Mouse (Mus musculus): Measurements from ENCODE around the gene Hoxd9.

Gene Hoxd9

DNA sequence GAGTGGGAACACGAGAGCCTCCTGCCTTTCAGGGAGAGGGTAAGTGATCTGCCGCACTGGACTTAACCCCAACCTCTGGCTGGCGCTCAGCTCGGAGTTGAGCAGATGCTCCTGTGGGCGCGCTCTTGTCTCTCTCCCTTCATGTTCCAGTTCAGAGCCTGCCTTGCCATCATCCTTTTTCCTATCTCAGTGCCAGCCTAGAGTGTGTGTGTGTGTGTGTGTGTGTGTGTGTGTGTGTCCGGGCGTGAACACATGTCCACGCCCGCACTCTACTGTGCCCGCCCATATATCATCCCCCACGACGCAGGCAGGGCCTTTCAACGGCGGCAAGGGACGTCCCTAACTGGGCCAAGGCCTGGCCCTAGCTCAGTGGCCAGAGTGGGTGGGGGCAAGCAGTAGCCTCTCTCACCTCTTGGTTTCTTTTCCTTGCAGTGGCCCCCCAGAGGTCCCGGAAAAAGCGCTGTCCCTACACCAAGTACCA, 14.0 kb upstream of the Hoxd9 start:
- CTCF ChIA-PET: no interaction called here

DNA sequence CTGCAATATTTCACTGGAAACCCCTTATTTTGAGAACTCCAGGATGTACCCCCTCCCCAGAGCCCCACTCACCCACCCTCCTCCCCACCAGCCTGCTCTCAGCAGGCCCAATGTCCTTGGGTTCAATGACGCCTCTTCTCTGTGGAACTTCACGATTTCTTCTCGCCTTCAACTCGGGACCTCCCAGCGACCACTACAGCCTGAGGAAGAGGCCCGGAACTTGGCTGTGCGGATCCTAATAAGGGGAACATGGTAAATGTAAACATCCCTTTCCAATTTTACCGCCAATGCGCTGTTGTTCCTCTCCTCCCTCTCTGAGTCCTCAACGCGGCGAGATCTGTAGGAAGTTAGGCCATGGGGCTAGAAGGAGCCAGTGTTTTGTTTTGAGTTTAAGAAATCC, 13.4 kb upstream of the Hoxd9 start:
- CTCF ChIA-PET: no interaction called here

DNA sequence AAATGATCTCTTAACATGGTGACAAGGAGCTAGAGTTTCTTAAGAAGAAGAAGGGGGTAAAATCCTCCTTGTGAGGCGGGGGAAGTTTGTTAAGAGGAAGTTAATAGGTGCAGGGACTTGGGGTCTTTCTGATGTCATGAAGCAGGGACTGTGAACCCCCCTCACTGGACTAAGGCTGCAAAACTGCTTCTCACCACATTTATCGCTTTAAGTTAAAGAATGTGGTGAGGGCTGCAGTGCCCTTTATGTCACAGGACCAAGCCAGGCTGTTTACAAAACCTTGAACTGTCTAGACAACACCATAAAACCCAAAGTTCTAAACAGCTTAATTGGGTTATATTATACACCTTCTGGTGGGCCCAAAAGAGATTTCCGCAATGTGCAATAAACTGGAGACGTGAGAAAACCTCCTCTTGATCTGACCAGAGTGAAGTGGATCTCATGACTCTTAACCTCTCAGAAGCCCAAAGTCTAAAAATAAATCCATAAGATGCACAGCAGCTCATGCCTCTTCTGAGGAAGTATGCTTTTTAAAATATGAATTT, 12.4 kb upstream of the Hoxd9 start:
- CTCF ChIA-PET: no interaction called here

DNA sequence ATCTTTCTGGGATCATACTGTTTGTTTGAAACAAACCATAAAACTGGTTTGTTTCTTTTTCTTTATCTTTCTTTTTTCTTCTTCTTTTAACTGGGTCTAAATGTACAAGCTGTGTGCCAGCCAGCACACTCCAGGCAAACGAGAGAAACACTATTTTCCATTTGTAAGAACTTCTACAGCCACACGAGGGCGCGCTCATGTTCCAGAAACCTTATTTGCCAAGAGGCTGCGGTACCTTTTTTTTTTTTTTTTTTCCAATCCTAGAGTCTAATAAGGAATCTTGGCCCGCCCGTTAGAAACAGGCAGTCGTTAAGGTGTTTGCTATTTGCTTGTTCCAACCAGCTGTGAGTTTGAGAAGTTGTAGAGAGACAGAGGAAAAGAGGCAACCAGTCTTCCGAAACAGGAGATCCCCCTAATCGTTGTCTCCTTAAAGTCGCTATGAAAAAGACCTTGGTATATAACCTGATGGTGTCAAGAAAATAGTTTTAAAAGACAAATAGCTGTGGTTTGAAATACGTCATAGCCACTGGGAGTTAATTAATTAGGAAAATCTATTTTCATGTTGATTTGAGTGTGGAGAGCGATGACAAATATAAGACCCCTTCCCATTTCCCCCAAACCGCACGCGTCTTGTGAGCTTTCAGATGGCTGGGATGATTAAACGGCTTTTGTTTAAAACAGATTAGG, 11.1 kb upstream of the Hoxd9 start:
- CTCF ChIA-PET: interaction anchor here (0.7 kb wide), 1 partner anchor 16 kb away, joined by 3 read pairs; no protein-coding TSS in a partner anchor

DNA sequence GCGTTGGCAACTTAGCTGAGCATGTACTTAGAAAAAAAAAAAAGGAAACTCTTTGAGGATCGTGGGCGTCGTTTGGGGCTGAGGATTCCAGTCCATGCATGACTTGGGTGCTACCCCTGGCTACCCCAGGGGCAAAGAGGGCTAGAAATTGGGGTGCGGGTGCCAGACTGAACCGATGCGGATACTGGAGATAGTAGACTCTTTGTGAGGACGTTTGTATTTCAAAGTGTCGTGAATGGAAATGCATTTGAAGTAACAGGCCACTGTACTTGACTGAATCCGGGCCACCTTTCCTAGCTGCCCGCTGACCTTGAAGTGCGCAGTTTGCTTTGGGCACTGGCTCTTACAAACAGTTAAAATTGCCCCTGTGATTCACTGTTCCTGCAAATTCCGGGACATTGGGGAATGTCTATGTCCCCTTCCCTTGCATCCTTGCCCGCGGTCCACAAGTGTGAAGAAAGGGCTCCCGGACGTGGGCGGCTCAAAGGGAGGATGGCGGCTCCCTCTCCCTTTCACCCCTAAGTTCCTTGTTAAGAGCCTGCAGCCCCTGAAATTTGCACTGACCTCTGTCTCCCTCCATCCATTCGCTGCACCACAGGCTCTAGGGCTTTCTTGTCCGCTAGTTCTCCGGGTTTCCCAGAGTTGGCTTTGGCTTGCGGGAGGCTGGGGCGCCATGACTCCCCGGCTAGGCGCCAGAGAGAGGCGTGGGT, 10.4 kb upstream of the Hoxd9 start:
- CTCF ChIA-PET: interaction anchor here (0.7 kb wide), 1 partner anchor 17 kb away, joined by 3 read pairs; no protein-coding TSS in a partner anchor

DNA sequence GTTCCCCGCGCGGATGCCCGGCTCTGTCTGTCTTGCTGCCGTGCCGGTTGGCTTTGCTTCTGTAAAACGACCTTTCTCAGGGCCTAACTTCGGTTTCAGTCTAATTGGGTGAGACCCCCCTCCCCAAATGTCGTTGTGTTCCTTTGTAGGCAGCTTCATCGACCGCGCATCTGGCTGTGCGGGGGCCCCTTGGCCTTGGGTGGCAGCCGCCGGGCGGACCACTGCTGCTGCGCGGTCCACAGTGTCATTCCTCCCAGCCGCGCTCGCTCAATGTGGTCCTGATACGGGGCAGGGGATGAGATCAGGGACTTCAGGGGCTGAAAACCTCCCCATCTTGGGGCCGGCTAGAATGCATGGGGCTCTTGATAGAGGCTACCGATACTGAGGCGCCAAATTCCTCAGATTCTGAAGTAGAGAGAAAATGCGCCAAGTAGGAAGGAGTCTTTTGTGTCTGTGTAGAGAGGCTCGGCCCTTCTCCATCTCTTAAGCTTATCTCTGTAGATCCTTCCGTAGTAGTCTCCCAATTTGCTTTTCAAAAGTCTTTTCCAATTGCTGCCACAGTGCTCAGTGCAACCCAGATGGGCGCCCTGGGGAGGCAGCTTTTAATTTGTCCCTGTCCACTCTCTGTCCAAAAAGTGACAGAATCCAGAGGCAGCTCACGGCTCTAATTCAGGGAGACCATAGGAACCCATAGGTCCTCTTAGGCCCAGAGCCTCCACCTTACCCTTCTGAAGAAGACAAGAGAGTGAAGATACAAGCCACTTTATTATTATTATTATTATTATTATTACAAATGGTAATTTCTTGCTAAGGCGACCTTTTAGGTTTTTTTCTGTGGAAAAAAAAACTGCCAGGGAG, 9.6 kb upstream of the Hoxd9 start:
- CTCF ChIA-PET: no interaction called here

DNA sequence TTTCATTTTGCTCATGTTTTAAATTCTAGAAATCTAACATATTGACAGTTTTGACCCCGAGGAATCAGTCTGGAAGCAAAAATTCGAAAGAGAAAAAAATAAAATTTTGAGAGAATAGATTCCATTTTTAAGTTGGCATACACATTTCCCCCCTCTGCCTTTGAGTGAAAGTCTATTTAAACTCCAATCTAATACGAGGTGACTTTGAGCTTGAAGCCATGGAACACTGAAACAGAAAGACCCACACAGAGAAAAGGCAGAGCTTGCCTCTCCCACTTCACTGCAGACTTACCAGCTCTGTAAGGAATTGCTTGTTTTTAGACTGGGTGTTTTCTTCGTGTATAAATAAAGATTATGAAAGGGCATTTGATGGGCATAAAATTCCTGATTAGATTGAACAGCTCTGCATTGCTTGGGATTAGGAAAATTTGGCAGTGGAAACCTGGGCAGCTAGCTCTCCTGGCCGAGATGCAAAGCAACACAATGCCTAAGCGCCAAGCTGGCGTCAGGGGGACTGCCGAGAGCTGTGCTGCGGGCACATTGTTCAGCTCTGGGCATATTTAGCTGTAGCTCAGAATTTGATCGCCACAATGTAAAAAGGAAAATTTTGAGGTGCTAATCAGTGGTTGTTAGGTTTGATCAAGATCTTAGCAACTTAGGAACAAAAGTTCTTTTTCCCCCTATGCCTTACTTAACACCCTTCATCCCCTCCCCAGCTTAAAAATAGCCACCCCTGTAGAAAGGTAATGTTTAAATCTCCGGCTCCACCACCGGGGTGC, 8.5 kb upstream of the Hoxd9 start:
- CTCF ChIA-PET: no interaction called here

DNA sequence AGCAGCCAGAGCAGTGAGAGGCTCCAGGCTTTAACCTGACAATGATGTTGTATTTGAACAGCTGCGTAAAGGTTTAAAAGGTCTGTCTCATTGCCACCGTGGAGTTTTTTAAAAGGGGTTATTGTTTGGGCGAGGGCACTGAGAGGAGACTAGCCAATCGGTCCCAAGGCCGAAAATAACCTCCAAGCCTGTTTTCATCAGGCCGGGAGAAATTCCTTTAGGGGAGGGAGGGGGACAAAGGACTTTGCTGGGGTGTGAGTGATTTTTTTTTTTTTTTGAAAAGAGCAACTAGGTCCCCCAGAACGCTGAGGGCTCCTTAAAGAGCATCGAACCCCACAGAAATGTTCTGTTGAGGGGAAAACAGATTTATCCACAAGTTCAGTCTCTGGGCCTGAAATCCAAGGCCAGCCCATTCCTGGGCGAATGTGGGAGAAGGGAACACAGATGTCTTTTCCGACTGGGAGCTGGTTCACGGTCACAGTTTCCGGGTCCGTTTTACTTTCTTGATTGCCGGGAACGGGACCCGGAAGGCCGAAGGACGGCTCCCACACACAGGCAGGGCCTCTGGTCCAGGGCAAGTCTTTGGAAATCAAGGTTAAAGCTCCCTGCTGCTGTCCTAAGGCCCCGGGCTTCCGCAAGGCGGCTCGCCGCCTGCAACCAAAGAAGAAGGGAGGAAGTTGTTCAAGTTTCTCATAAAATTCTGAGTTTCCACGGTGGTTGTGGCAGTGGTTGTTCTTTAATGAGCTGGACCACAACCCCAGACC, 7.8 kb upstream of the Hoxd9 start:
- CTCF ChIA-PET: interaction anchor here (0.7 kb wide), 1 partner anchor 56 kb away, joined by 3 read pairs; no protein-coding TSS in a partner anchor

DNA sequence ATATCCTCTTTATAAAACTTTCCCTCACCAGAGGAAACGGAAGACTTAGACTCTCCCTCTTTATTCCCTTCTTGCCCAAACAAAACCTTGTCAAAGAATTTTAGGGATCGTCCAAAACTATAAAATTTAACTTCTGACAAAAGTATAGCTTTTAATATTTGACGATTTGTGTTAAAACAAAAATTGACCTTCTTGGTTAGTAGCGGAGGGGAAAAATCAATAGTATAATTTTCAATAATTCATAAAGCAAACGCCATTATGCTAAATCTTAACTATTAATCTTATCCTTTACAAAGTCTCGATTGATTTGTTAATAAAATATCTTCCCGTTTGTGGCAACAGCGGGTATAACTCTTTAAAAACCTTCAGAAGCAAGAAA, 7.2 kb upstream of the Hoxd9 start:
- CTCF ChIA-PET: interaction anchor here (0.7 kb wide), 1 partner anchor 55 kb away, joined by 3 read pairs; no protein-coding TSS in a partner anchor

DNA sequence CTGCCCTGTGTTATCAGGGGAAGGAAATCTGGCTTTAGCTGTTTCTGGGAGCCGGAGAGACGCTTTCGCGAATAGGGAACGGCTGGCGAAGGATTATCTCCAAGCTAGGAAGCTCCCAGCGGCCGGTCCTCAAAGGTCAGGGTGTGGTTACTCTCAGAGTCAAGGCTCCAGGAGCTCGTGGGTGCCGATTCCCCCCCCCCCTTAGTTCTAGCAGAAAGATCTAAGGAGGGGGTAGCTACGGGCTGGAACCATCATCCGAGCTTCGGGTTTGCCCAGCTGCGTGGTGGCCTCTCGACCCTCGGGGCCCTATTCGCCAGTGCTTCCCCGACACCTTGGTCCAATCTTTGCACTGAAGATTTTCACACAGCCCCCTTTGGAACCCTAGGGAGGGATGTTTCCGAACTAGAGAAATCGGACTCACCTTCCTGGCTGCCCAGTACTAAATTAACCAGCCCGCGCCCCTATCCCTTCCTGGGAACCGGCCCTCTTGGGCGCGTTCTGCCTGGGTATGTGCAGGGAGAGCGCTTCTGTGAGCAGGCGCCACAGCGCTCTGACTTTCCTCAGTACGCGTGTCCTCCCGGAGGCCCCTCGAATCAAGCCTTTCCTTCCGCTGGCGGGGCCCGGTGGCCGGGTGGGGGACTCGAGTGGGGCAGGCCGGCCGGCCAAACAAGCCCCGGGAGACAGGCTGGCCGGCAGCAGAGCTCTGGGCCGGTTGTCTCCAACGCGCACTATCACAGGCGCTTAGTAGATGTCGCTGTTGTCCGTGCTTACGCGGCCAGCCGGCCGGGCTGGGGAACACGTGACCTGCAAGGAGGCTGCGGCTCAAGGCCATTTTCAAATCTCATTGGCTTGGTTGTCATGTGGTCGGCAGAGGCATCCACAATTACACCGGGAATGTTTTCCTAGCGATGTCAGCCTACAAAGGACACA, 6.2 kb upstream of the Hoxd9 start, which contains the start of gene Hoxd10:
Gene Hoxd10 (plus strand): TSS at position 903 of the 930 bp plus-strand sequence.
- CTCF ChIA-PET: no interaction called here

DNA sequence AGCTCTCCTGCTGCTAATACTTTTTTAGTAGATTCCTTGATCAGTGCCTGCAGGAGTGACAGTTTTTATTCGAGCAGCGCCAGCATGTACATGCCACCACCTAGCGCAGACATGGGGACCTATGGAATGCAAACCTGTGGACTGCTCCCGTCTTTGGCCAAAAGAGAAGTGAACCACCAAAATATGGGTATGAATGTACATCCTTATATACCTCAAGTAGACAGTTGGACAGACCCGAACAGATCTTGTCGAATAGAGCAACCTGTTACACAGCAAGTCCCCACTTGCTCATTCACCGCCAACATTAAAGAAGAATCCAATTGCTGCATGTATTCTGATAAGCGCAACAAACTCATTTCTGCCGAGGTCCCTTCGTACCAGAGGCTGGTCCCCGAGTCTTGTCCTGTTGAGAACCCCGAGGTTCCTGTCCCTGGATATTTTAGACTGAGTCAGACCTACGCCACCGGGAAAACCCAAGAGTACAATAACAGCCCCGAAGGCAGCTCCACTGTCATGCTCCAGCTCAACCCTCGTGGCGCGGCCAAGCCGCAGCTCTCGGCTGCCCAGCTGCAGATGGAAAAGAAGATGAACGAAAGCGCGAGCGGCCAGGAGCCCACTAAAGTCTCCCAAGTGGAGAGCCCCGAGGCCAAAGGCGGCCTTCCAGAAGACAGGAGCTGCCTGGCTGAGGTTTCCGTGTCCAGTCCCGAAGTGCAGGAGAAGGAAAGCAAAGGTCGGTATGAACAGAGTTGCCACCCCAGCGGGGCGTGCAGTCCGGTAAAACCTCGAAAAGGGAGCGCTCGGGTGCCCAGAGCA, 5.3 kb upstream of the Hoxd9 start:
- CTCF ChIA-PET: no interaction called here

DNA sequence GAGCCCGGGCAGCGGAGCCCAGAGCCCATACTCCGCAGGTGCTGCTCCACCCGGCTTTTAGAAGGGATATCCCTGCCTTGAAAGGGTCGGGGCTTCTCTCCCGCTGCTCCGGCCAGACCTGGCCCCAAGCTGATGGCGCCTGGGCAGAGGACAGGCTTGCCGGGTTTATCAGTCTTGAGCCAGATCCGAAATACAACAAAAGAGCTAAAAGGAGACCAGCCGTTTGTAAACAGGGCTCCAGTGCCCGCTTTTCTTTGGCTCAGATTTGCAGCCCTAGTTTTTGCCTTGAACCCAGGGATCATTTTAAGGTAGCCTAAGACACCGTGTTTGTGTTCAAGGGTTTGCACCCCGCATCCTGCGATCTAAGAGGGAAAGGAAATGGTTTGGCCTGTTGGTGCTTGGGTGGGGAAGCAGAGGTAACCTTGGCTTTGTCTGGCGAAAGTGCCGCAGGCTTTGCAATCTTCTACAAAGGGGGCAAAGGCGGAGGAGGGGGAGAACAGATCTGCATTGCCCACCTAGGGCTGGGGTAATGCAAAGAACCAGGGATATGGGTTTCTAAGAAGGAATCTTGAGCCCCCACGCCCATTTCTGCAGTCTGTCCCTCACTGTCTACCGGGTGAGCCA, 4.6 kb upstream of the Hoxd9 start:
- CTCF ChIA-PET: no interaction called here

DNA sequence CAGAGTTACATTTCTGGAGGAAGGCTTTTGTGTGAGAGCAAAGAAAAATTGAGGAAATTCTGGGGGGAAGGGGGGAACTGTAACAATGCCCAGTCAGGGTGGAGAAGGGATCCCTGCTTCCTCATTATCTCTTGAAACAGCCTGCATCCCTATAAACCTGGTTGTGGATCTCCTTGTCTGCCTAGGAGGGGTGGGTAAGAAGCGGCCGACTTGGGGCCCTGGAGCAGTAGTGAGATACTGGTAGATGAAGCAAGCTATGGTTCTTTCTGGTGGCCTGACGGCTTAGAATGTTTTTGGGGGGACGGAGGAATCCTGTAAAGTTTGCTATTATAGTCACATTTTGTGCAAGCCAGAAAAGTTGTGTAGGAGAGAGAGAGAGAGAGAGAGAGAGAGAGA, 4.1 kb upstream of the Hoxd9 start:
- CTCF ChIA-PET: no interaction called here

DNA sequence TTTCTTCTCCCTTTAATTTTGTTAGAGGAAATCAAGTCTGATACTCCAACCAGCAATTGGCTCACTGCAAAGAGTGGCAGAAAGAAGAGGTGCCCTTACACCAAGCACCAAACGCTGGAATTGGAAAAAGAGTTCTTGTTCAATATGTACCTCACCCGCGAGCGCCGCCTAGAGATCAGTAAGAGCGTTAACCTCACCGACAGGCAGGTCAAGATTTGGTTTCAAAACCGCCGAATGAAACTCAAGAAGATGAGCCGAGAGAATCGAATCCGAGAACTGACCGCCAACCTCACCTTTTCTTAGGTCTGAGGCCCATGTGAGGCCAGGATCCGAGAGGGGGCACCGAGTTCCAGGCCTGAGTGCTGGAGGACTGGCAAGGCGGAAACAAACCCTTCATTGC, 3.5 kb upstream of the Hoxd9 start:
- CTCF ChIA-PET: no interaction called here

DNA sequence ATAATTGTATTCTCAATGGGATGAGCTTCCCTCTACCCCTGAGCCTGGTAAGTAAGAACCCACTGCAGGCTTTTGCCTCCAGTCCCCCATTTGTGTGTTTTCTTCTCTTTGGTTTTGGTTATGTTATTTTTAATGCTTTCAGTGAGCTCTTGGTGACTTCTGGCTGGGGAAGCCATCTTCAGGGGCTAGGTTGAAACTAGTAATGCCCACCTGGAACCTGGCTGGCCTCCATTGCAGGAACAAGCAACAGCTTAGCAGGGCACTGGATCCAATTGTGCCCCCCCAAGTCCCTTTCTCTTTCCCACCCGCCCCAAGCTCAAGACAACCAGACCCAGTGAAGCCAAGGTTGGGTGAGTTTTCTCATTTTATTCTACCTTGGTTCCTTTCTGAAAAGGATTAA, 2.1 kb upstream of the Hoxd9 start:
- CTCF ChIA-PET: no interaction called here

DNA sequence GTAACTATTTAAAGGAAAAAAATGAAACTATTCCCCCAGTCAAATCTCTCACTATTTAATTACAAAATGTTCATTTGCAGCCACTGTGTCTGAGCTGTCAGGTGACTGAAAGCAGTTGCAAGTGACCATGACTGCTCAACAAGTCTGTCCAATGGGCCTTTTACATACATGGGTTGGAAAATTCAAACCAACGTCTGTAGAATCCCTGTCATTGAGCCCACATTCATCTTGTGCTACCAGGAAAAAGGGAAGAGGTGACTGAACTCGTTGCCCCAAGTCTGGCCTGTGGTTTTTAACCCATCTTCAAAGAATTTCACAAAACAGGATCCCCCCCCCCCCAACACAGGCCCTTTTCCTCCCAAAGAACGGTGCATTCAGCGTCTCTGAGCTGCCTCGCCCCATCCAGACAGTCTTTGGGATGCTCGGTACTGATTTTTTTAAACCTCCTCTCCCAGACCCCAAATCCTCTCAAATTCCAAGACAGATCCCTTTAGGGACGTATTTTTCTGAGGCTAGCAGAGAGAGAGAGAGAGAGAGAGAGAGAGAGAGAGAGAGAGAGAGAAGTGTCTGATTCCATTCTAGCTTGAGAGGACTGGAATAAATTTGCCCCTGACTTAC, 1.6 kb upstream of the Hoxd9 start:
- CTCF ChIA-PET: no interaction called here

DNA sequence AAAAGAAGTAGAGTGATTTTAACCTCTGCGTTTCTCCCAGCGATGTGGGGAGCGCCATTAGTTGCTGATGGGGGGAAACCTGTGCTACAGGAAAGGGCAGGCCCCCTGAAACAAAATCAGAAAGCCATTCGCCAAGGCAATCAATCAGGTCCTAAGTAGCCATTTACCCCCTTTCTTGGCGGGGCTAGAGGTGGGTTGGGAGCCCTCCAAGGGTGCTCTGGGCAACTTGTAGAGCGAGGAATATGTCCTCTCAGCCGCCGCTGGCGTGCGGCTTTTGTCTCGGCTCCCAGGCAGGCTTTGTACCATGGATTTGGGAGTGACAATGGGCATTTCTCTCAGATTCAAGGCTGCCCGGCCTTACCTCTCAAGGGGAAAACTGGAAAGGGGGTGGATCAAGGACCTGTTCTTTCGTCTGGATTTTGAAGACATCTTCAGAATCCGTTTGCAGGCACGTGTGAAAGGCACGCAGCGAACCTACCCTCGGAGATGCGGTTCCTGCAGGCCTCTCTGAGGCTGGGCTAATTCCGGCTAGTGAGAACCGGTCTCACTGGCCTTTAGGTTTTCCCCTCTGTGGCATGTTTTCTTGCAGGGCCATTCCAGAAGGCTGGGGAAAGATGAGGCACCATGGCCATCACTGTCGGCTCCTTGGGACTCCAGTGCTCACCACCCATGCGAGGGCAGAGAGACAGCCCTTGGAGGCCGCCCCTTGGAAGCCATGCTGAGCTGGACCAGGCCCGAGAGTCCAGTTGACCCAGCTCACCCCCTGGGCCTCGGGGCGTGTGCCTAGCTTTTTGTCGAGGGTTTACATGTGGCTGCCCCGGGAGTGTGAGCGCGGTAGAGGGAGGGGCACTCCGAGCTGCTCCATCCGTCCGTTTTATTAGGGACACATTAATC, 838 bp upstream of the Hoxd9 start:
- CTCF ChIA-PET: no interaction called here
